Mouse (Mus musculus): ENCODE results near the gene Olfr1383. TPM values are rescaled to one million over a fixed set of nuclear protein-coding genes. Genes with fewer than 3 reads are reported as not detected.

The Olfr1383 gene
- polyA plus RNA-seq (2015; fragmentation: Nextera tagmentation; extraction: Ambion mirVana) = not detected in 2 replicates

GRCm38 (mm10) chr11:49519348-49519747 lies at the start of gene Olfr1383:
Gene Olfr1383 (plus strand): TSS chr11:49519648.

DNA sequence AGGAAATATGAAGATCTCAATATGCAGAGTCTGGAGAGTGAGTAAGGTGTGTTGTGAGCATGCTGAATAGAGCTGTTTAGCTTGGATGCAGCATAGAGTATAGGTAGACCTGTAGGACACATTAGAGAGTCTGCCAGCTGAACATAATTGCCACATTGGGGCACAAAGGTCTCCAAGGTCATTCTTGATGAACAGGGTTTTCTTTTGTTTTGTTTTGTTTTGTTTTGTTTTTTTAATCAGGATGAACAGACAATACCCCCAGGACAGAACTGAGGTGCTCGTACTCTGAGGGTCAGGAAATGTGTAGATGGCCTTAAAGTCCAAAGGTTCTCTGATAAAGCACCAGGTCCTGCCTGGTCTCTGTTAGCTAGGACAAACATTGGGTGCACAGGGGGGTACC lies 30.7 kb upstream of the Olfr1383 start, which contains the start of gene Olfr1385:
Olfr1385 (plus strand) TSS at position 301 of the 400 bp plus-strand sequence.

DNA sequence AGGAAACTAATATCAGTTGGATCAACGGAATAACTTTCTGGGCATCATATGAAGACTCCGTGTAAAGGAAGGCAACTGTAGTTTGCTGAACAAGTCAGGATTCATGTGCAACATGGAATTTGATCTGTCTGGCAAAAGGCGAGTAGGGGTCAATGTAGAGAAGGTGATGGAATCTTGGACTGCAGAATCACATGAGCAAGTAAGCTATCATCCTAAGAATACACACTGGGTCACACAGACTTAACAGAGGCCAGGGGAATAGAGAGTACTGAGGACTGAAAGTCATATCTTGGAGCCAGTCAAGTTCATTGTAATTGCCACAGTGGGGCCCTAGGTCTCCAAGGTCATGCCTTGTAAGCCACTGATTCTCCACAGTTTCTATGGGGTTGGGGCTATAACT lies 8.5 kb downstream of the Olfr1383 start, which contains the start of gene Olfr1382:
Olfr1382 (plus strand) TSS at position 301 of the 400 bp plus-strand sequence.

GRCm38 (mm10) chr11:49543149-49543548 lies 23.7 kb downstream of the Olfr1383 start, which contains the start of gene Olfr1381:
Gene Olfr1381 (plus strand): TSS chr11:49543449.

GRCm38 (mm10) chr11:49556578-49556977 lies 37.1 kb downstream of the Olfr1383 start, which contains the start of gene Olfr1380:
Gene Olfr1380 (plus strand): TSS chr11:49556878.

Other genes starting within 250 kb of the Olfr1383 start
- gene Olfr1393, start 241.3 kb upstream of the Olfr1383 start, polyA plus RNA-seq (2015; fragmentation: Nextera tagmentation; extraction: Ambion mirVana) = 0.13 TPM in 1 of 2 replicates, not detected in the other
- gene Olfr1392, start 234.4 kb upstream of the Olfr1383 start, polyA plus RNA-seq (2015; fragmentation: Nextera tagmentation; extraction: Ambion mirVana) = 0.04 TPM in 1 of 2 replicates, not detected in the other
- not detected in 2 replicates for gene Olfr10, start 214.9 kb upstream of the Olfr1383 start, polyA plus RNA-seq (2015; fragmentation: Nextera tagmentation; extraction: Ambion mirVana)
- gene Olfr1391, start 196.9 kb upstream of the Olfr1383 start, polyA plus RNA-seq (2015; fragmentation: Nextera tagmentation; extraction: Ambion mirVana) = not detected in 2 replicates
- gene Olfr1390, start 184.5 kb upstream of the Olfr1383 start, polyA plus RNA-seq (2015; fragmentation: Nextera tagmentation; extraction: Ambion mirVana) = not detected in 2 replicates
- not detected in 2 replicates for gene Olfr1389, start 96.6 kb upstream of the Olfr1383 start, polyA plus RNA-seq (2015; fragmentation: Nextera tagmentation; extraction: Ambion mirVana)
- not detected in 2 replicates for gene Olfr1388, start 83.0 kb upstream of the Olfr1383 start, polyA plus RNA-seq (2015; fragmentation: Nextera tagmentation; extraction: Ambion mirVana)
- not detected in 2 replicates for gene Olfr1387, start 64.3 kb upstream of the Olfr1383 start, polyA plus RNA-seq (2015; fragmentation: Nextera tagmentation; extraction: Ambion mirVana)
- gene Olfr1386, start 54.6 kb upstream of the Olfr1383 start, polyA plus RNA-seq (2015; fragmentation: Nextera tagmentation; extraction: Ambion mirVana) = not detected in 2 replicates
- not detected in 2 replicates for gene Olfr1385, start 30.6 kb upstream of the Olfr1383 start, polyA plus RNA-seq (2015; fragmentation: Nextera tagmentation; extraction: Ambion mirVana)
- gene Olfr1384, start 12.9 kb upstream of the Olfr1383 start, polyA plus RNA-seq (2015; fragmentation: Nextera tagmentation; extraction: Ambion mirVana) = not detected in 2 replicates
- gene Olfr1382, start 8.6 kb downstream of the Olfr1383 start, polyA plus RNA-seq (2015; fragmentation: Nextera tagmentation; extraction: Ambion mirVana) = not detected in 2 replicates
- gene Olfr1381, start 23.8 kb downstream of the Olfr1383 start, polyA plus RNA-seq (2015; fragmentation: Nextera tagmentation; extraction: Ambion mirVana) = not detected in 2 replicates
- not detected in 2 replicates for gene Olfr1380, start 37.2 kb downstream of the Olfr1383 start, polyA plus RNA-seq (2015; fragmentation: Nextera tagmentation; extraction: Ambion mirVana)
- gene Flt4, start 89.6 kb downstream of the Olfr1383 start, polyA plus RNA-seq (2015; fragmentation: Nextera tagmentation; extraction: Ambion mirVana) = 3.2 and 6.6 TPM in 2 replicates
- 0.47 and 0.92 TPM in 2 replicates for gene Scgb3a1, start 144.0 kb downstream of the Olfr1383 start, polyA plus RNA-seq (2015; fragmentation: Nextera tagmentation; extraction: Ambion mirVana)
- 22.6 and 30.7 TPM in 2 replicates for gene Cnot6, start 193.1 kb downstream of the Olfr1383 start, polyA plus RNA-seq (2015; fragmentation: Nextera tagmentation; extraction: Ambion mirVana)

Measured in adrenal gland, postnatal 0 days (tissue).